Mouse (Mus musculus): Measurements from ENCODE around the gene Gm28305. TPM values are rescaled to one million over a fixed set of nuclear protein-coding genes. Genes with fewer than 3 reads are reported as not detected.
A peak's percentile ranks its signal among the peaks of the same experiment; 100 is the strongest.

Gene Gm28305
- total and polyA plus RNA-seq, 3 experiments: not detected

DNA sequence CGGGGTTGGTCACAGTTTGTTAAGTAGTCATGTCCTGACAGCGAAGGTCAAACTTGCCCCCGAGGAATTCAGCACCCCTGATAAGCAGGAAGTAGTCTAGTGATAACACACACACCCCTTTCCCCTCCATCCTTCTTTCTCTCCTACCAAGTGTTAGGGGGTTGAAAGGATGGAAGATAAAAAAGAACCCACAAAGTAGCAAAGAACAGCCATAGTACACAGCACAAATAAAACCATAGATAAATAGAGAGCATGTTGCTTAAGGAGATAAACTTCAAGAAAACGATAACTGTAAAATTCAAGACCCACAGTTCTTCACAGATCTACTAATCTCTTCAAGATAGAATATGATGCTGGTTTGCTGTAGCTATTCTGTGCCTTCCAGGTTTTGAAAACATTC, 29.8 kb downstream of the Gm28305 start:
- DNase-seq: no peak

DNA sequence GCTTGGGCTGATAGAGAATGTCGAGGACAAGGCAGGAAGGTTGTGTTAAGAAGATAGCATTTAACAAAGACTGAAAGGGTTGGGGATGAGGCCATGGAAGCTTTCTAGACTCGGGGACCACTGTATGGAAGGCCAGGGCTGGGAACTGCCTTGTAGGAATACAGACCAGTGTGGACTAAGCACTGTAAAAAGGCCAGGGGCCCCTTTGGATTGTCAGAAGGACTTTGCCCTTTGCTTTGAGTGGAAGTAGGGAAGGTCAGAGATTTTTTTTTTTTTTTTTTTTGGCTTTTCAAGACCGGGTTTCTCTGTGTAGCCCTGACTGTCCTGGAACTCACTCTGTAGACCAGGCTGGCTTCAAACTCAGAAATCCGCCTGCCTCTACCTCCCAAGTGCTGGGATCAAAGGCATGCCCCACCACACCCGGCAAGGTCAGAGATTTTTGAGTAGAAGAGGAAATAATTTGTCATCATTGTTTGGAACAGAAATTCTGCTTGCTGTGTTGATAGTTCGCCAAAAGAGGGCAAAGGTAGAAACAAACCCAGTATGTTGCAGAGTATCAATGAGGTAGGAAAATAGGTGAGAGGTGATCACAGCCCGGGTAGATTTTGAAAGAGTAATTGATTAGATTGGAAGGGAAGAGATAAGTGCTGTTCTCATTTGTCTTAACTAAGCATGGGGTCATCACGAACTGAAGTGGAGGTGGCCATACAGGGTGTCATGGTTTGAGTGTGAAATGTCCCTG, 30.6 kb downstream of the Gm28305 start:
- no peak for DNase-seq

DNA sequence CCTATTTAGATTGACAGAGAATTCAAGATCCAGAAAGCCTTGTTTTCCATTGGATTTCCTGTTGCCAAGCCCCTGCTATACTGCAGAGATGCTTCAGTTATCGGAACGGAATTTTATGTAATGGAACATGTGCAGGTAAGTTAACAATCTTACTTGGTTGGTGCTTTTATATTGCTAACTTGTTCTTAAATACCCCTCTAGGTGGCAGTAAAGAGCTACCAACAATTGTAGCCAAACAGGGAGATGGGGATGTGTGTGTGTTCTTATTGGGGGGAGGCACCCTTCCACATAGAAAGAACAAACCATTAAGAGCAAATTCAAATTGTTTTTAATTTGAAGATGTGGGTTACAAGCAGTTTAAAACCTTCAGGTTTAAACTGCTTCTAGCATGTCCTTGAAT, 35.3 kb downstream of the Gm28305 start:
- DNase-seq: no peak

DNA sequence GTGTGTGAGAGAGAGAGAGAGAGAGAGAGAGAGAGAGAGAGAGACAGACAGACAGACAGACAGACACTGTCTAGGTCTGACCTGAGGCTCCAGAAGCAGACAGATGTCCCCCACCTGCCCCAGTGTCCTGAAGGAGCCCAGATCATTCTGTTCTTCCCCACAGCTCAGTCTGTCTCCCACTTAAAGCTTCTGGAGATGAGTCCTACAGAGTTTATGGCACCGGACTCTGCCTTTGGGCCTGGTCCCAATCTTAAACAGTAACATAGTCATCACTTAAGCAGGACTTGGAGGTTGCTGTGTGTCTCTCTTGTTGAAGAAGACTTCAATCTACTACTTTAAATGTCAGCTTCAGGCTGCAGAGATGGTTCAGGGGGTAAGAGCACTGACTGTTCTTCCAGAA, 38.3 kb downstream of the Gm28305 start:
- no peak for DNase-seq

DNA sequence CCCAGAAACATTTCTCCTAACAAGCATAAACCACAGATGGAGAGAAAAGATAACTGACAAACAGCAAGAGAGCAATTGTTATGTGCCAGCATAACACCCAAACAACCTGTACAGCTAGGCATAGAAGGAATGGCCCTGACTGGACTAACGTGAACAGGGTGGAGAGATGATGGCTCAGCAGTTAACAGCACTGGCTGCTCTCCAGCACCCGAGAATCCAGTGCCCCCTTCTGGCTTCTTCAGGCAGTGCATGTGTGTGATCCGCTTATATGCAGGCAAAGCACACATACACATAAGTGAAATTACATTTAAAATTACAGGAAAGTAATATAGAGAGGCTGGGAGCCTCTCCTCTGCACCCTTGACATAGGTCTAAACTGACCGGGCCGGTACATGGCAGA, 38.9 kb downstream of the Gm28305 start:
- peak; percentile 23 for DNase-seq

DNA sequence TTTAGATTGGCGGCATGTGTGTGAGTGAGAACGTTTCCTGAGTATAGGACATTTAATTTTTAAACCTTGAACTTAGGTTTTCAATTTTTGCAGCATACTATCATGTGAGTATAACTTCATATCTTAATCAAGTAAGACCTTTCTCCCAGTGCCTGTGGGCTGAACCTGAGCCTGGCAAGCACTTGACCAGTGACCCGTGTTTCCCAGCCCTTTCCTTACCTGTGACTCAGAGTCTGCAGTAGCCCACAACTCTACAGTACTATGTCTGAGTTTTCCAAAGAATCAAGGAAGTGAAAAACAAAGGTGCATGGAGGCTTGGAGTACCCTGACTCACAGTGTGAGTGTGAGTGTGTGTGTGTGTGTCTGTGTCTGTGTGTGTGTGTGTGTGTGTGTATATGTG, 39.6 kb downstream of the Gm28305 start:
- no peak for DNase-seq

DNA sequence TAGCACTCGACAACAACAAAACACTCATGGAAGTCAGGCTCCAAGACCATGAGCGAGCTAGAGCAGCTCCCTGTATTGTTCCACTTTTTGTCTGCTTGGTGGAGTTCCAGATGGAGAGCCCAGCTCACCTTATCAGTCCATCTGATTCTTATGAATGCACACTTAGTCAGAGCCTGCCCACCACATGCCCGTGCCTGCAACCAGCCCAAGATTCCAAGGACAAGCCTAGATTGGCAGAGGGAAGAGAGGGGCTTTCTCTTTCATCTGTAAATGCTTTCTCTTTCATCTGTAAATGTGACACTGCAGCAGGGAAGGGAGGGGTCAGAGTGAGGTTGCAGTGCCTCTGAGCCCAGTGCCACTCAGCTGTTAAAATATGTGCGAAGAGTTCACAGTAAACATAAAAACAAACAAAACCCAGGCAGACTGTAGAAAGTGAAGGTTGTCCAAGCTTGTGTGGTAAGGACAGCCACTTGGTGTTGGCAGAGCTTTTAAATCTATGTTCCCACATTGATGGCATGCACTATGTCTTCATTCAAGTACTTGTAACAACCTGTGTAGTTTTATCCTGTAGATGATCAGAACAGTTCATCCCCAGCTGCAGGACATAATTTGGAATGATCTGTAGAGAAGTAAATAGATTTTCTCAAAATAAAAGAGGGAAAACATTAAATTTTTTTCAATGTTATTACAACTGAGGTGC, 45.4 kb downstream of the Gm28305 start:
- peak; percentile 14 for DNase-seq

DNA sequence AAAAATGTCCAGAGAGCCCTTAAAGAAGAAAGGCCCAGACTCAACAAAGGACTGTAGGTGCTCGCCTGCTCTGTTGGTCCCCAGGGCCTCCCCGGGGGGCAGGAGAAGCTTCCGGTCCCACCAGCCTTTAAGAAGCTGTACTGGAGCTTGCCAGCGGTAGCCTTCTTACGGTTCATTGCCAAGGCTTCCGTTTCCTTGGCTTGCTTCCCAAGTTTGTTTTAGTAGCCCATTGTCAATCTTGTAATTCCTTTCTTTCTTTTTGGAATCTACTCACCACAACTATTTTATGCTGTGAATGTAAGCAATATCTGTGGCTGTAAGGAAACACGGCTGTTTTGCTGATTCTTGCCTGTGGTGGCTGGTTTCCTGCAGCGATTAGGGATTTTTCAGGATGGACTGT, 48.1 kb downstream of the Gm28305 start:
- peak; percentile 7 for DNase-seq

DNA sequence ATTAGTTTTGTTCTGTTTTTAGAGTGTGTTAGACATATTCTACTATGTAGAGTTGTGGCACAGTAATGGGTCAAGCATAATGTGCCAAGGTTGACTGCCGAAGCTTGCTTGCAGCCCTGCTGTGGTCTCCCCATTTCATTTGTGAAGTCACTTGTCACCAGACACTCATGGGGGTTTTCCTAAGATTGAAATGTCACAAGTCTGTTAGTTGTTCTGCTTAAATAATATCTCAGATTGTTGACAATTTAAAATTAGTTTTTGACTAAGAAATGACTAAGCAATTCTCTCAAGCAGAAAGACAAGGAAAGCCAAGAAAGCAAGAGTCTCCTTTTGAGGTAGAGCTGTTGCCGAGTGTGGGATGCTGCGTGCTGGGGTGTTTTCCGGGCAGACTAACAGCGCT, 52.5 kb downstream of the Gm28305 start:
- DNase-seq: no peak

DNA sequence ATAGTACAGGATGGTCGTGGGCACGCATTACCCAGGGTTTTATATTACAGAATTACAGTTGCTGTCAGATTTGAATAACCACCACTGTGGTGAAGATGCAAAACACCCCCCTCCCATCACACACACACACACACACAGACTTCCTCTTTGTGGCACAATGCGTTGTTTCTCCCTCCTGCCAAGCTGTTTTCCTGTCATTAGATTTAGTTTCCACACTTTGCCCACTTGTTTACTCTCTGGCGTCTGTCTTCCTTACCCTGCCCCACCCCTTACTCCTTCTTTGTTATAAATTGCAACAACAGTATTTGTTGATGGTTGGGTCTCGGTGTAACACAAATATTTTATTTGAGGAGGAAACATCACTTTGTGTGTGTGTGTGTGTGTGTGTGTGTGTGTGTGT, 57.8 kb downstream of the Gm28305 start:
- DNase-seq: no peak

DNA sequence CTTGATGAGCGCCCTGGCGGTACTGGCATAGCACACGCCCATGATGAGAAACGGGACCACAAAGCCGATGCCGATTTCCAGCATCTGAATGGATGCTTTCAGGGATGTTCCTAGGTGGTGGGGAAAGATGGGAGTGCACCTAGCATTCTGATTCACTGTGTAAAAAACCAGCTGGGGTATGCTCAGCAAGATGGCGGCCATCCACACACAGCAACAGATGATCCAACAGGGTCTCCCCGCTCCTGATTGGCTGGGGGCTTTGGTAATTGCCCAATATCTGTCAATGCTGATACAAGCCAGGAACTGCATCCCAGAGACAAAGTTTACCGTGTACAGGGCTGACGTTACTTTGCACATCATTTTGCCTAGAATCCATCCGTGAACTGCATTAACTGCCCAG, 58.6 kb downstream of the Gm28305 start:
- DNase-seq: no peak

DNA sequence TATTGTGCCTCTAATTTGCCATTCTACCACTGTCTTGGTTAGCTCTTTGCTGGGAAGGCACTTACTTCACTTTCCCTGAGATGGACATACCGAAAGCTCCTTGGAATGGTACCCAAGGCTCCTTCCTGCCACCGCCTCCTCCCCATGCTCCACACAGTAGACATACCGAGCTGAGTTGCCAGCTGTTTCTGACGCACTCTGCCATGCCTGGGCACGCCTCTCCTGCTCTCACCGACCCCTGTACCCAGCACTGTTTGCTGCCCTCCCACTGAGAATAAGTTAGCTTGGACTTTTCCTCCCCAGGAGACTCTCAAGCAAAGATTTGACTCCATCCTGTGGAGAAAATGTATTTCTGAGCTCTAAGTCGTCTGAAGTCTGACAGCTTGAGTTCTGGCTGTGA, 60.4 kb downstream of the Gm28305 start:
- no peak for DNase-seq

DNA sequence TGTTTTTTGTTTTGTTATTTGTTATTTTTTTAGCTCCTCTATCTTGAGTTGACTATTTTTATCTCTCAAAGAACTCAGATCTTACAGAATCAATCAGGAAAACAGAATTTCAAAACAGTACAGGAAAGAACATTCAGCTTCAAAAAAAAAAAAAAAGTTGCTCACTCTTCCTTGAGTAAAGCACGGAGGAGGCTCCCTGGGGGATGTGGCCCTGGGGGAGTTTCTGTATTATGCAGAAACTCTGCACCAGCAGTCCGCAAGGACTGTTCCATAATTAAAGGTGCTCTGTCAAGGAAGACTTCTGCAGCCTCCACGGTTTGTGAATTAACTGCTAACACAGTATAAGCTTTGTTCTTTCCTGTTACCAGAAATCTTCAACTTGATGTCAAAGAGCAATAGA, 61.0 kb downstream of the Gm28305 start:
- DNase-seq: no peak

DNA sequence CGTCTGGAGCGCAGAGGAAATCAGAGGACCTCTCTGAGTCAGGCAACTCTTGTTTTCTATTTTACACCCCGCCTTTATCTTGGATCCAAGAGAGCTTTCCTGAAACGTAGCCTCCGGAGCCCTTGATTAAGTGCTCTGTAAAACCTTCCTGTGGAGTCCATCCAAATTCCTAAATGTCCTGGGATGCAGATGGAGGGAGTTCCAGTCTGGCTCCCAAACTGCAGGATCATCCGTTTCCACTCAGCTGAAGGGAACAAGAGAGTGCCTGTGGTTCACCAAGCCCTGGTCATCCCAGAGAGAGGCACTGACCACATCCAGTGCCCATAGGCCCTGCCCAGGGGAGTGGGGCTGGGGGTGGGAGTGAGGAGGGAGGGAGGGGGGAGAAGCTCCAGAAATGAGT, 61.8 kb downstream of the Gm28305 start:
- DNase-seq: no peak

DNA sequence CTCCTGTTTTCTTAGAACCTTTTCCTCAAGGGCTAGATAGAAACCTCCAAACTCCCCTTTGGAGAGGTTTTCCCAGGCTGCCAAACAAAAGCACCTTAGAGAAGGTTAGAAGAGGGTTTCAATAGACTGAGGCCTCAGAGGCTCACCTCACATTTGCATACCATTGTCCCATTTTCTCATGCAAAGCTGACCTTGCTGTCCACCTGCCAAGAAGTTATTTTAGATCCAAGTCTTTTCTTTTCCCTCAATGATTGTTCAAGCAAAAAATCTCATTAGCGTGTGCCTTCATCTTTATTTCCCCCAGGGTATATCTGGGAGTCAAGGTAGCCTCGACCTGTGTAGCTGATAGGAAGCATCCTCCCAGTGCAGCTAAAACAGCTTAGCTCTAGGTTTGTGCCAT, 62.4 kb downstream of the Gm28305 start:
- no peak for DNase-seq

DNA sequence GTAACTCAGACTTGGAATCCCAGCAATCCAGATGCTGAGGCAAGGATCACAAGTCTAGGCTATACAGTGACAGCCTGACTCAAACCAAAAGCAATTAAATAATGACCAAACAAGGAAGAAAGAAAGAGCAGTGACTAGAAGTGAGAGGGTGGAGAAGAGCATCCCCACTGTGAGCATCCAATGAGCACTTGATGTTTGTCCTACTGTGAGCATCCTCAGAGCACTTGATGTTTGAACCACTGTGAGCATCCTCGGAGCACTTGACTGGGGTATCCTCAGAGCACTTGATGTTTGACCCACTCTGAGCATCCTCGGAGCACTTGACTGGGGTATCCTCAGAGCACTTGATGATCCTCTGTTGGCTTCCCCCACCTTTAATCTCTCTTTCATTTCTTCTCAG, 64.5 kb downstream of the Gm28305 start:
- DNase-seq: no peak

DNA sequence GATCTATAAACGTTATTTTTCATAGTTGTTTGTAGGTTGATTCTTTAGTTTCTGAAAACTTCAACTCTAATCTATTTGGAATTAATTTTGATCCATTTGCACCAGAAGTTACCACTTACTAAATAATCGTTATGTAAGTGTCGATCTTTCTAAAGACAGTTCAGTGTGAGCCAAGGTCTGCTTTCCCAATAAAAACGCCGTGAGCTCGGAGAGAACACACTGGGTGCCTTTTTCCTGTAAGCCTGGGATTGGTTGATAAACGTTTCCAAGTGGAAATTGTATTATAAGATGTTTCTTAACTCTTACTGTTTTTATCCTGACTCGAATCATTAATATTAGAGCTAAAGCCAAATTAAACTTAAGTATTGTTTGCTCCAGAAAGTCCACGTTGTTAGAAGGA, 66.5 kb downstream of the Gm28305 start:
- no peak for DNase-seq

DNA sequence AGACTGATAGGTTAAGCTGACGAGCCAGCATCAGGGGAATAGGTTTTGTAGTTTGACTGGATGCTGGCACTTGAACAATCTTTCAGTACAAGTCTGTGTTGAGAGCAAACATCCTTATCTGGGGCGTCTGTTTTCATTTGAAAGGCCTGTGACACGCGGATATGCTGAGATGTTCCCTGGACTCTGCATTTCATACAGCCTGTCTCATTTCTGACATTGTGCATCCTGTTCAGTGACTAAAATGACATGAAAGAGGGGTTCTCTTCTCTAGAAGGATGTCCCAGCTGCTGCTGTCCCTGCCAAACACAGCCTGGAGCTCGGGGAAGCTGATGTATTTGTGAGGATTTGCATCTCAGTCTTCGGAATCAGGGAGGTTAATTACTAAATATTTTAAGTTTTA, 67.0 kb downstream of the Gm28305 start:
- DNase-seq: no peak

DNA sequence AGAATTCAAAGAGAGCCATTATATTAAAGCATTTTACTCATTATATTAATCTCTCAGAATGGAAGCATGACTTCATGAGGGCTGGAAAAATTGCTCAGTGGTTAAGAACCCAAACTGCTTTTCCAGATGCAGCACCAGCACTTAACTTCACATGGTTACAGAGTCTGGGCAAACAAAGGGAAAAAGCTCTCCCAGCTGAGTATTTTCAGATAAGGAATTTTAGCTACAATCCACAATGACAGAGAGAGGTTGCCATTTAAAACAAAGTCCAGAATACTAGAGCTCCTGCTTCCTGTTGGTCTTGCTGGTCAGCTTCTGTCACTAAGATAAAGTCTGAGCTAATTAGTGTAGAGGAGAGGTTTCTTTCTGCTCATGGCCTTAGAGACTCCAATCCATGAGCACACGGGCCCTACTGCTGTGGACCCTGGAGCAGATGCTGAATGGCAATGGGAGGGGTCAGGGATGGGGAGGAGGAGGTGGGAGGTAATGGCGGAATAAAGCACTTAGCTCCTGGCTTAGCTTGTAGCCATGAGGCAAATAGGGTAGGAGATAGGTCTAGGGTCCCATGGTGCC, 68.2 kb downstream of the Gm28305 start:
- DNase-seq: no peak

DNA sequence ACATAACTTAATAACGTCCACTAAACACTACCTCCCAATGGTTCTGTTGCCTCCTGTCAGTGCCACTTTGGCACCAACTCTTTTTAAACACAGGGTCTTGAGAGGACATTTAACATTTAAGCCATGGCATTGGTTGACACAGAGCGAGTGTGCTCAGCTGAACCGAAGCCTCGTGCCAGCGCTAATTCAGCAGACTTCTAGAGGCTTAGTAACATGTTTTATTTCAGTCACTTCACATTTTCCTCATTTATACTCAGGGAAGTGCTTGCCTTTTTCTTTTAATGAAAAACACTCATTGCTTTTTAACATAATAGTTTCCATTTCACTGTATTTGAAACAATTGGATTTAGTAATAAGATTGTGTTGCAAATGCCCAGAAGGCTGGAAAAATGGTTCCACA, 68.7 kb downstream of the Gm28305 start:
- no peak for DNase-seq

DNA sequence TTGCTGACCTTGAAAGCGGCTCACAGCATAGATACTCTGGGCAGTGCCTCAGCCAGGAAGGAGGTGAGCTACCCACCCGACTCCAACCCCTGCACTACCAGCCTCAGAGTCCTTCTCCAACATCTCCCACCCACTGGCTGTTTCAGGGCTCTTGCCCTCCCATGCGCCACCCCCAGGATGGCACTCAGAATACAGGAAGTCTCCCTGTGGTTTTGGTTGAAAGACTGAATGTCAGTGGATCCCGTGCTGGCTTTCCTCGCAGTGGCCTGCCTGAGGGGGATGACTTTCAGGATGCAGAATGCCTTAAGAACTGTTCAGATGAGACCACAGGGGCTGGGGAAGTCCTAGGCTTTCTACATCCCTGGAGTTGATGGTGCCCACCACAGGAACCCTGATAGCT, 82.6 kb downstream of the Gm28305 start:
- no peak for DNase-seq

DNA sequence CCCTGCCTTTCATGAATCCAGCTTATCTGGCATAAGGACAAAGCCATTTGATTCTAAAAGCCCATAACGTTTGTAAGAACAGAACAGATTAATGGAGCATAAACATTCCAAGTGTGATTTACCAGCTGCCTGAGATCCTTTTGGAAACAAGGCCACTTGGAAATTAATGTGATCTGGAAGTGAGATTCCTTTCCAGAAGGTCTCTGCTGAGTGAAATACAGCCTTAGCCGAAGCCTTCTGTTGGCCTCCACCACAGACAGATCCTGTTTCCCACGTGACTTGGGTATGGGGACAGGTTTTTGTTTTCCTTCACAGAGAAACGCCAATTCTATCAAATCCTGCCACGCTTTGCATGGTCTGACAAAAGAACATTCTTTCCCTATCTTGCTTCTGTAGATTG, 83.2 kb downstream of the Gm28305 start:
- DNase-seq: no peak
